Mouse (Mus musculus) kidney, adult 2 months (tissue): Measurements from ENCODE around the gene Chuk.

ENCODE experiments used
- CTCF ChIP-seq: fragments of 200-500 bp; conservative IDR thresholded peaks from 2 replicates; pipeline ENCODE4 v1.5.1; 2011; ENCODE audit warnings: low read depth, mild to moderate bottlenecking, control low read depth, low read length, moderate library complexity, mixed read lengths; ENCODE audit not compliant: insufficient read depth, insufficient read length
- POLR2A ChIP-seq: fragments of 200-500 bp; IDR thresholded peaks from one replicate; pipeline ENCODE4 v1.6.1; 2011; ENCODE audit warnings: low read depth, low read length, control low read depth

GRCm38 (mm10) chr19:44148991-44149390 lies 41.7 kb upstream of the Chuk start:
- TF ChIP-seq POLR2A (no peak), CTCF (no peak)
